Mouse (Mus musculus): ENCODE results near the gene Ssh1.

DNA sequence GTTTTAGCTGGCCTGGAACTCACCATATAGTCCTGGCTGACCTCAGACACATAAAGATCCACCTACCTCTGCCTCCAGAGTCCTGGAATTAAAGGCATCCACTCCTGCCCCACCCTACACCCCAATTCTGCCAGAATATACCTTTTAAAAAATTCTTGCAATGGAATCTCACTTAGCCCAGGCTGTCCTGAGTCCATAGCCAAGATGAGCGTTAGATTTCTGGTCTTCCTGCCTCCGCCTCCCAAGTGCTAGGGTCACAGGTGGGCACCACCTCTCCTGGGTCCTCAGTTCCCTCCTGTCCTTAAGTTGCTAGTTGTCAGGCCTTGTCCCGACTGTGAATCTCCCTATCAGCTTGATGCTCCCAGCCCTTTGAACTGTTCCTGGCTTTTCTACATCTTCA is 61.4 kb downstream of the Ssh1 start:
- TF ChIP-seq CTCF (IDR thresholded peaks at IDR 0.05; ENCODE audit: control insufficient read depth, insufficient read depth, insufficient read length) (no peak), MAX (IDR thresholded peaks at IDR 0.05) (no peak), MYOD1 (IDR thresholded peaks at IDR 0.05; ENCODE audit: control insufficient read depth, insufficient read length, low read depth) (no peak), MYOG (IDR thresholded peaks at IDR 0.05; ENCODE audit: control insufficient read depth, extremely low read depth, insufficient read length) (no peak), USF1 (IDR thresholded peaks at IDR 0.05; ENCODE audit: low read depth) (no peak), FOSL1 (IDR thresholded peaks at IDR 0.05; ENCODE audit: insufficient read depth, low read length, poor library complexity, severe bottlenecking) (no peak), CEBPB (IDR thresholded peaks at IDR 0.05; ENCODE audit: low read depth) (no peak)

Measured in C2C12 (cell line).